Mouse (Mus musculus) hindbrain, embryonic 13.5 days (tissue): ENCODE results near the gene Gls2. TPM values are rescaled to one million over a fixed set of nuclear protein-coding genes. Genes with fewer than 3 reads are reported as not detected.
A peak's percentile ranks its signal among the peaks of the same experiment; 100 is the strongest.
"Not testable (repeated sequence)": the region's sequence is repeated elsewhere in the genome, so short reads cannot be mapped to it uniquely, and the experiment has no call there.

ENCODE experiments used
- ATAC-seq: fragments of 200-750 bp; cut with Nextera tagmentation; 2 replicates; pipeline ENCODE4 v1.8.0; 2017; ENCODE audit warnings: moderate TSS enrichment; ENCODE audit not compliant: low FRiP score
- H3K27ac ChIP-seq: fragments of 300-500 bp; sonication (generic); 2 replicates; pipeline ENCODE4 v1.5.1; 2015; ENCODE audit warnings: inconsistent platforms, mild to moderate bottlenecking, moderate library complexity
- H3K27me3 ChIP-seq: fragments of 300-500 bp; sonication (generic); 2 replicates; pipeline ENCODE4 v1.6.1; 2015; ENCODE audit warnings: mild to moderate bottlenecking, inconsistent platforms
- H3K36me3 ChIP-seq: fragments of 300-500 bp; sonication (generic); 2 replicates; pipeline ENCODE4 v1.6.1; 2015; ENCODE audit warnings: mild to moderate bottlenecking, inconsistent platforms
- H3K4me1 ChIP-seq: fragments of 300-500 bp; sonication (generic); replicated peaks from 2 replicates; pipeline ENCODE4 v1.6.1; 2015; ENCODE audit warnings: inconsistent platforms
- H3K4me2 ChIP-seq: fragments of 300-500 bp; sonication (generic); 2 replicates; pipeline ENCODE4 v1.6.1; 2015; ENCODE audit warnings: inconsistent platforms, mild to moderate bottlenecking, moderate library complexity
- H3K4me3 ChIP-seq: fragments of 300-500 bp; sonication (generic); 2 replicates; pipeline ENCODE4 v1.5.1; 2015; ENCODE audit warnings: mild to moderate bottlenecking, inconsistent platforms
- H3K9ac ChIP-seq: fragments of 300-500 bp; sonication (generic); 2 replicates; pipeline ENCODE4 v1.6.1; 2015; ENCODE audit warnings: mild to moderate bottlenecking, inconsistent platforms
- H3K9me3 ChIP-seq: fragments of 300-500 bp; sonication (generic); 2 replicates; pipeline ENCODE4 v1.6.1; 2016; ENCODE audit warnings: inconsistent platforms
- WGBS: fragments of 180-500 bp; shearing (Covaris S2); methylation state at CpG from one replicate; pipeline ENCODE4 v1.1.7; 2015; 5-methylcytosine and 5-hydroxymethylcytosine counted together
- polyA plus RNA-seq: library from polyadenylated mRNA; unstranded; fragments of >200 nt; fragmentation: Nextera tagmentation; extraction: Ambion mirVana; gene quantifications from 2 replicates; pipeline ENCODE4 v1.2.1, GENCODE M21; 2015

Gls2 gene
- 0.75 and 1.3 TPM in 2 replicates for polyA plus RNA-seq

DNA sequence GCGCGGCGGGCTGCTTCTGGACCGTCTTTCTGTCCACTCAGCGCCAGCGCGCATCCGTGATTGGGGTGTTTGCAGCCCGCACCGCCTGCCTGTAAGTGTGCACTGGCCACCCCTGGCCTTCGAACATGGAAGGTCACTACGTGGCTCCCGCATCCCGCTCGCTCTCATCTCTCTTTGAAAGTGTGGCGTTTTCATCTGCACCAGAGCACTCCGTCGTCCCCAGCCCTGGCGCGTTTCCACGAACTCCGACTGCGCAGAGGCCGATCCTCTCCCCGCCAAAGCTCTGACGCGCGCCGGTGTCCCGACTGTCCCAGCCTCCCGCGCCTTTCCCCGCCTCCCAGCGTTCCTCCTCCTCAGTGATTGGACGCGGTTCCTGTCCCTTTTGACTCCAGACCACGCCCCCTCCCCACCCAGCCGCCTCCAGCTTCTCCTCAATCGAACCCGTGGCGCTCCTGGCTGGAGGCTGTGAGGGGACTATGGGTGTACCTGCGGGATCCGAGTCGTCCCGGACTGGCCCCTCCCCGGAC is at the start of gene Gls2:
Gls2 (plus strand) TSS at position 434 of the 527 bp plus-strand sequence.
- Histone ChIP-seq H3K4me2 (peak within 1 kb of the TSS; percentile 98), H3K4me3 (peak within 1 kb of the TSS; percentile 76), H3K4me1 (peaks cover 13% of the 10 kb centered on the region), H3K27ac (peak within 1 kb of the TSS; percentile 75), H3K27me3 (peaks cover 40% of the 10 kb centered on the region), H3K36me3 (no peaks in the 10 kb centered on the region), H3K9me3 (no peaks in the 10 kb centered on the region), H3K9ac (peak within 1 kb of the TSS; percentile 84)
- ATAC-seq, result peak; percentile 98
- under 1% methylated on average over 46 of the region's 46 CpGs for WGBS

DNA sequence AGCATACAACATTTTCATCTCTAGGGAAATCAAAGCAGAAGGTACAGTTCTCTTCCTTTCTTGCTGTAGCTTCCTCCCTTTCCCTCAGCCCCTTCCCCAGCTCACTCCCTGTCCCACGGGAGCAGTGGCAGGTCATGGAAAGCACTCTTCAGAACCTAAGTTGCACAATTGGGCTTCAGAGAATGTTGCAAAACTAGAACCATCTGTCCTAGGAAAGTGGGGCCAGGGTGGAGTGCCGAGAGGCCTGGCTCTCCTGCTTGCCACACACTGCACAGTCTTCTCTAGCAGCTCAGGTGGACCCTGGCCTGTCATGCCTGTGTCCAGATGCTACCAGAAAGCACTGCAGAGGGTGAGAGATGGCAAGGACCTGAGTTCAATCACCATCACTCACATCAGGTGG is 49.3 kb upstream of the Gls2 start:
- Histone ChIP-seq H3K27ac (no peak overlapping the region), H3K9ac (no peak overlapping the region), H3K9me3 (no peaks in the 10 kb centered on the region), H3K4me3 (no peak overlapping the region), H3K36me3 (peaks cover 7% of the 10 kb centered on the region; the same call in 1 of the 2 replicates), H3K4me1 (peaks cover 6% of the 10 kb centered on the region), H3K4me2 (no peak overlapping the region), H3K27me3 (no peaks in the 10 kb centered on the region)
- 82% methylated on average over 2 of the region's 2 CpGs for WGBS
- ATAC-seq, result no peak

- WGBS, result 91% methylated on average over 5 of the region's 5 CpGs
- ATAC-seq, result no peak
Observed at GRCm38 (mm10) chr10:128148789-128149365, 45.4 kb upstream of the Gls2 start.

DNA sequence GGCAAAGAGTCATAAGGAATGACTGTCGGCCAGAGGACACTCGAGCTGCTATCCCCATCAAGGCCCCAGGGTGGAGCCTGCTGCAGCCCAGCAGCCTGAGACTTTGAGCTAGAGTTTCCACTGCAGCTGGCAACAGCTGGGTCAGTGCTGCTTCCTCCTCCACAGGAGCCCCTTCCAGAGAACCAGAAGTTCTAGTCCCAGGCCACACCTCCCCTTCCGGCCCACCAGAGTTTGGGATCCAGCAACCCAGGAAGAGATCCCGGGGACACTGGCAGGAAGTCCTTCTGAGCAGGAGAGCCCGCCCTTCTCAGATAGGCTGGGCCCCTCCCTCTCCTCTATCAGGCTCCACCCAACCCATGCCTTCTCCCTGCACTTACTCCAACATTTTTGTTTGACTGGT is 44.7 kb upstream of the Gls2 start:
- no peak overlapping the region for H3K4me3 ChIP-seq
- no peaks in the 10 kb centered on the region for H3K27me3 ChIP-seq
- H3K4me1 ChIP-seq, result peaks cover 7% of the 10 kb centered on the region
- H3K27ac ChIP-seq, result no peak overlapping the region
- H3K36me3 ChIP-seq, result no peaks in the 10 kb centered on the region
- H3K9me3 ChIP-seq, result no peaks in the 10 kb centered on the region
- H3K4me2 ChIP-seq, result no peak overlapping the region
- no peak for ATAC-seq
- H3K9ac ChIP-seq, result no peak overlapping the region
- WGBS, result 8% methylated on average over 5 of the region's 5 CpGs

More at GRCm38 (mm10) chr10:128148789-128149365, 45.4 kb upstream of the Gls2 start:
- H3K4me1 ChIP-seq, result peaks cover 7% of the 10 kb centered on the region
- no peak overlapping the region for H3K9ac ChIP-seq
- H3K4me2 ChIP-seq, result no peak overlapping the region
- H3K27me3 ChIP-seq, result no peaks in the 10 kb centered on the region
- H3K27ac ChIP-seq, result no peak overlapping the region; the same call in 1 of the 2 replicates
- 0 out of 2 replicates have a peak, but pooled peaks cover under 1% of the 10 kb centered on the region for H3K36me3 ChIP-seq
- H3K9me3 ChIP-seq, result no peaks in the 10 kb centered on the region
- no peak overlapping the region for H3K4me3 ChIP-seq

- no peaks in the 10 kb centered on the region for H3K36me3 ChIP-seq
- no peak for ATAC-seq
Observed at GRCm38 (mm10) chr10:128150941-128151340, 43.3 kb upstream of the Gls2 start.

GRCm38 (mm10) chr10:128153978-128154377 is 40.3 kb upstream of the Gls2 start:
- H3K4me2 ChIP-seq, result no peak overlapping the region
- no peak overlapping the region for H3K4me3 ChIP-seq
- H3K27ac ChIP-seq, result no peak overlapping the region
- WGBS, result 81% methylated on average over 3 of the region's 3 CpGs
- no peaks in the 10 kb centered on the region for H3K9me3 ChIP-seq
- no peak overlapping the region for H3K9ac ChIP-seq
- no peaks in the 10 kb centered on the region for H3K27me3 ChIP-seq
- H3K4me1 ChIP-seq, result peaks cover 7% of the 10 kb centered on the region
- no peak for ATAC-seq
- no peaks in the 10 kb centered on the region for H3K36me3 ChIP-seq

More at GRCm38 (mm10) chr10:128150941-128151340, 43.3 kb upstream of the Gls2 start:
- Histone ChIP-seq H3K27me3 (no peaks in the 10 kb centered on the region), H3K9ac (no peak overlapping the region), H3K27ac (no peak overlapping the region), H3K4me2 (no peak overlapping the region), H3K9me3 (no peaks in the 10 kb centered on the region), H3K4me3 (no peak overlapping the region), H3K4me1 (peaks cover 7% of the 10 kb centered on the region)
- 84% methylated on average over 14 of the region's 14 CpGs for whole genome bisulfite sequencing

- H3K9ac ChIP-seq, H3K4me2 ChIP-seq, H3K27me3 ChIP-seq, H3K4me1 ChIP-seq, H3K27ac ChIP-seq, H3K9me3 ChIP-seq, H3K4me3 ChIP-seq, H3K36me3 ChIP-seq, ATAC-seq: not testable (repeated sequence)
- WGBS, result 87% methylated on average over 3 of the region's 3 CpGs
Observed at GRCm38 (mm10) chr10:128165726-128166125, 28.5 kb upstream of the Gls2 start.

DNA sequence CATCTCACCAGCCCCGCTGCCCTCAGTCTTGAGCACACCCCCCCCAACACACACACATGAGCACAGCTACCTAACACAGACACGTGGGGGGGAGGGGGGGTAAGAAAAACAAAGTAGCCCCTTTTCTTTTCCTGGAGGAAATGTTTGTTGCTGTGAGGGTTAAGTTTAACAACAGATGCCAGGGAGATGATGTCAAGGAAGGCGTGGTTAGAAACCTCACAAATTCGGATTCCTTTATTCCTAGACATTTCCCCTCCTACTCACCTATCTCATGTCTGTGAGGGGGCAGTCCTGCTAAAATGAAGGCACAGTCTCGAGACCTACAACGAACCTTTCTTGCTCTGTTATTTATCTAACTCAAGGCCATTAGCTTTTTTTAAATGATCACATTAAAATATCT is 27.2 kb upstream of the Gls2 start:
- H3K27ac ChIP-seq, result no peak overlapping the region; the same call in 1 of the 2 replicates
- 57% methylated on average over 6 of the region's 6 CpGs for WGBS

GRCm38 (mm10) chr10:128171348-128171747 is 22.9 kb upstream of the Gls2 start:
- WGBS, result 97% methylated on average over 10 of the region's 10 CpGs
- H3K4me2 ChIP-seq, H3K27ac ChIP-seq, H3K36me3 ChIP-seq, H3K9me3 ChIP-seq, H3K9ac ChIP-seq, H3K4me3 ChIP-seq, H3K27me3 ChIP-seq, ATAC-seq: not testable (repeated sequence)
- peaks cover 17% of the 10 kb centered on the region for H3K4me1 ChIP-seq

More for the DNA sequence above, 27.2 kb upstream of the Gls2 start:
- ATAC-seq, result no peak
- no peak overlapping the region for H3K9ac ChIP-seq
- no peak overlapping the region for H3K4me3 ChIP-seq
- no peaks in the 10 kb centered on the region for H3K4me1 ChIP-seq
- no peaks in the 10 kb centered on the region for H3K27me3 ChIP-seq
- H3K4me2 ChIP-seq, result no peak overlapping the region
- H3K9me3 ChIP-seq, result no peaks in the 10 kb centered on the region
- H3K36me3 ChIP-seq, result no peaks in the 10 kb centered on the region

- peak overlapping the region; percentile 52 for H3K4me3 ChIP-seq
- 24% methylated on average over 3 of the region's 3 CpGs for WGBS
- no peaks in the 10 kb centered on the region for H3K9me3 ChIP-seq
- no peak overlapping the region for H3K27ac ChIP-seq
- H3K36me3 ChIP-seq, result no peaks in the 10 kb centered on the region
- peaks cover 21% of the 10 kb centered on the region for H3K4me1 ChIP-seq
- no peak for ATAC-seq
- H3K9ac ChIP-seq, result peak overlapping the region; percentile 74; the same call in 1 of the 2 replicates
- no peaks in the 10 kb centered on the region for H3K27me3 ChIP-seq
- H3K4me2 ChIP-seq, result peak overlapping the region; percentile 75
Observed at GRCm38 (mm10) chr10:128175302-128175701, 19.0 kb upstream of the Gls2 start.

GRCm38 (mm10) chr10:128175996-128176755 is 18.1 kb upstream of the Gls2 start:
- peak; percentile 89 for ATAC-seq
- Histone ChIP-seq H3K4me1 (peaks cover 21% of the 10 kb centered on the region), H3K27me3 (no peaks in the 10 kb centered on the region), H3K27ac (peak overlapping the region; percentile 66), H3K4me3 (peak overlapping the region; percentile 52), H3K9ac (peak overlapping the region; percentile 74), H3K36me3 (no peaks in the 10 kb centered on the region), H3K9me3 (no peaks in the 10 kb centered on the region), H3K4me2 (peak overlapping the region; percentile 75)
- WGBS, result under 1% methylated on average over 17 of the region's 17 CpGs

- Histone ChIP-seq H3K4me2 (no peak overlapping the region), H3K4me3 (no peak overlapping the region), H3K9me3 (no peaks in the 10 kb centered on the region), H3K27ac (no peak overlapping the region), H3K27me3 (no peaks in the 10 kb centered on the region), H3K36me3 (no peaks in the 10 kb centered on the region), H3K4me1 (peaks cover 21% of the 10 kb centered on the region), H3K9ac (no peak overlapping the region)
- 86% methylated on average over 4 of the region's 4 CpGs for WGBS
- ATAC-seq, result no peak
Observed at GRCm38 (mm10) chr10:128177316-128177715, 16.9 kb upstream of the Gls2 start.
